Mouse (Mus musculus) bone marrow, adult 2 months (tissue): ENCODE data around the gene Pla2g3. TPM values are rescaled to one million over a fixed set of nuclear protein-coding genes. Genes with fewer than 3 reads are reported as not detected.

Source experiments
- H3K27ac ChIP-seq: fragments of 200-500 bp; 2 replicates; pipeline ENCODE4 v1.5.1; 2012; ENCODE audit warnings: low read depth, mild to moderate bottlenecking, control low read depth, inconsistent platforms, low read length; ENCODE audit not compliant: control insufficient read depth, poor library complexity, insufficient read depth
- H3K4me1 ChIP-seq: fragments of 200-500 bp; 2 replicates; pipeline ENCODE4 v1.6.1; 2011; ENCODE audit warnings: low read length; ENCODE audit not compliant: control insufficient read depth, insufficient read depth
- H3K4me3 ChIP-seq: fragments of 200-500 bp; replicated peaks from 2 replicates; pipeline ENCODE3; 2011; ENCODE audit warnings: mild to moderate bottlenecking, low read depth, low read length, control low read depth; ENCODE audit not compliant: control insufficient read depth
- CTCF ChIP-seq: fragments of 200-500 bp; IDR thresholded peaks from 2 replicates; pipeline ENCODE4 v1.5.1; 2011; ENCODE audit warnings: low read length, control low read depth; ENCODE audit not compliant: control insufficient read depth, insufficient read depth
- POLR2A ChIP-seq: fragments of 200-500 bp; IDR thresholded peaks from 2 replicates; pipeline ENCODE4 v1.6.1; 2011; ENCODE audit warnings: low read depth, mild to moderate bottlenecking, control low read depth, low read length, borderline replicate concordance; ENCODE audit not compliant: control insufficient read depth
- WGBS: fragments of 180-500 bp; shearing (Covaris S2); methylation state at CpG from one replicate; pipeline ENCODE4 v1.1.7; 2018; 5-methylcytosine and 5-hydroxymethylcytosine counted together
- polyA plus RNA-seq: library from polyadenylated mRNA; stranded (reverse); fragments of >200 nt; gene quantifications from 2 replicates; pipeline ENCODE4 v1.2.4, GENCODE M21; 2011; ENCODE audit warnings: low replicate concordance; ENCODE audit not compliant: missing spikeins, insufficient read depth, insufficient read length

Pla2g3 gene
- polyA plus RNA-seq, 1 experiment: not detected

GRCm38 (mm10) chr11:3520919-3521318 lies 32.8 kb downstream of the Pla2g3 start:
- Histone ChIP-seq H3K27ac (no peak overlapping the region), H3K4me1 (no peaks in the 10 kb centered on the region), H3K4me3 (no peak overlapping the region)
- WGBS: 90% methylated on average over 14 of the region's 14 CpGs
- TF ChIP-seq CTCF (no peak), POLR2A (0 out of 2 replicates have a peak, but pooled peaks have one; percentile 10)

DNA sequence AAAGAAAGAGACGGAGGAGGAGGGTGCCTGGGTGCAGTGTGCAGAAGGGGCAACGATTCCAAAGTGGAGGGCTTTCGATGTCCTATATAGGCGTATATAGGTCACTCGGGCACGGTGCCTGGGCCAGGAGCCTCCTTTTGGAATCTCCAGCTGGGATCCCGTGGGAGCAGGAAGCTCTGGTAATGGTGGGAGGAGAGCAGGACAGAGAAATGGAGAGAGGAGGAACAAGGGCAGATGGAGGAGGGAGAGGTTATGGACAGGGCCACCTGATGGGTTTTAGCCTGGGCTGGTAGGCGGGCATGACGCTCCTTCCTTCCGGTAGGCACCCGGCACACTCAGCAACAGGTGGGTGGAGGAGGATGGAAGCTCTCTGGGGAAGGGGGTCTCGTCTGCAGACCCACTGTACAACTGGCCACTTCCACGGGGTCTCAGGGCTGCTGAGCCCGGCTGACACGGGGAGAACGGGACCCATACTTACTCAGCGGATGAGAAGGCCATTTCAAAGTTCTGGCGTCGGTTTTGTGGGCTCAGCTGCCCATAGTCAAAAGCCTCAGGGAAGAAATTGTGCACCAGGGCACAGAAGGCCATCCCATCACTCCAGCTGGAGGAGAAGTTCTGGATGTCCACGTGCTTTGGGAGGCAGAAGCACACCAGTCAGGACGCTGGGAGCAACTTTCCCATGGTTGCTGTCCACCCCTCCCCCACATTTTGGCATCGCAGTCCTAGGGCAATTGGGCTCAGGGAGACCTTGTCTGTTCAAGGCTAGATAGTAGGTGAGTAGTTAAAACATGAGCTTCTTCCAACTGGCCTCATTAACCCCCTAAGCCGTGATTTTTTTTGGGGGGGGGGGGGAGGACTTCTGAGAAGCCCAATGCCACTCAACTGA lies 33.5 kb downstream of the Pla2g3 start:
- no peak overlapping the region for H3K4me3 ChIP-seq
- no peaks in the 10 kb centered on the region for H3K4me1 ChIP-seq
- 83% methylated on average over 23 of the region's 23 CpGs for WGBS
- no peak for TF ChIP-seq CTCF
- TF ChIP-seq POLR2A: no peak
- H3K27ac ChIP-seq: no peak overlapping the region

- TF ChIP-seq POLR2A: no peak
- no peak for TF ChIP-seq CTCF
- WGBS: 84% methylated on average over 17 of the region's 17 CpGs
- Histone ChIP-seq H3K4me3 (no peak overlapping the region), H3K4me1 (no peaks in the 10 kb centered on the region), H3K27ac (no peak overlapping the region)
These were observed 34.4 kb downstream of the Pla2g3 start for GRCm38 (mm10) chr11:3522285-3523000.

DNA sequence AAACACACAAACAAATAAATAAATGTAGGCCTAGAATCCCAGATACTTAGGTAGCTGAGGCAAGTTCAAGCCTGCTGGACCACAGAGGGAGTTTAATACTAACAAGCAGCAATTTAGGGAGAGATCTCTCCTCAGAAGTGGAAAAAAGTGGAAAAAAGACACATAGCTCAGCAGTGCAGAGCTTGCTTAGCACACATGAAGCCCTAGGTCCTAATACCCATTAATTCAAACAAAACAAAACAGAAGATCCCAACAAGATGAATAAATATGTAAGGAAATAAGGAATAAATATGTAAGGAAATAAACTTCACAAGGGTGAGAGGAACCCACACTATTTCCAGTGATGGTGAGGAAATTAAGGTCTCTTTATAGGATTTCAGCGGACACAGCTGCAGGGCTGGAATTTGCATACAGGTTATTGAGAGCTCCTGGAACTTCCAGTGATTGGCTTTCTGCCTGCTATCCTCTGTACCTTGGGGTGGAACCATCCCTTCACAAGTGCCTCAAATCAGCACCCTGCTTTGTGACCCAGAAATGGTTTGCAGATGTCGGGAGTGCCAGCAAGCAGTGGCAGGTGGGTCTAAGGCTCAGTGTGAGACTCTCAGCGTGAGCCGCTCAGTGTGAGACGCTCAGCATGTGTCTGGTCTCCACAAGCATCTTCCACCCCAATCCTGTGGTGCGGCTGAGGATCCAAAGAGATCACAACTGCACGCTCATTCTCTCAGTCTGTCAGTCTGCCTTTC lies 35.9 kb downstream of the Pla2g3 start:
- TF ChIP-seq POLR2A (no peak), CTCF (no peak)
- Histone ChIP-seq H3K27ac (no peak overlapping the region), H3K4me3 (no peak overlapping the region), H3K4me1 (no peaks in the 10 kb centered on the region)
- WGBS: 90% methylated on average over 7 of the region's 7 CpGs

DNA sequence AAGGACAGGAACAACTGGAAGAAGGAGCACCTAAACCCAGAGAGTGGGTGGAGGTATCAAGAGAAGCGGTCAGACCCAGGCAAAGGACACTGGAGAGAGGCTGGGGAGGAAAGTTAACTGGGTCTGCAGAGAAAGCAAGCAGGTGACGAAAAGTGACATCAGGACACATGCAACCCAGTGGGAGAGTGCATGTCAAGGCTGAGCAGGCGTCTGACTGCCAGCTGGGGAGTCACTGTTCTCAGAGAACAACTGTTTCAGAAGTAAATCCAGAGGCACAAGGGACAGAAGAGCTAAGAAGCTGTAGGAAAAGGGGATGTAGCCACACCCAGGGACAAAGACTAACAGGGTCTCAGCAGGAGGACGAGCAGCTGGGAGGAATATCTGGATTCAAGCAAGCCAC lies 37.5 kb downstream of the Pla2g3 start:
- no peaks in the 10 kb centered on the region for H3K4me1 ChIP-seq
- no peak for TF ChIP-seq CTCF
- TF ChIP-seq POLR2A: no peak
- H3K4me3 ChIP-seq: no peak overlapping the region
- no peak overlapping the region for H3K27ac ChIP-seq
- 80% methylated on average over 4 of the region's 4 CpGs for WGBS

DNA sequence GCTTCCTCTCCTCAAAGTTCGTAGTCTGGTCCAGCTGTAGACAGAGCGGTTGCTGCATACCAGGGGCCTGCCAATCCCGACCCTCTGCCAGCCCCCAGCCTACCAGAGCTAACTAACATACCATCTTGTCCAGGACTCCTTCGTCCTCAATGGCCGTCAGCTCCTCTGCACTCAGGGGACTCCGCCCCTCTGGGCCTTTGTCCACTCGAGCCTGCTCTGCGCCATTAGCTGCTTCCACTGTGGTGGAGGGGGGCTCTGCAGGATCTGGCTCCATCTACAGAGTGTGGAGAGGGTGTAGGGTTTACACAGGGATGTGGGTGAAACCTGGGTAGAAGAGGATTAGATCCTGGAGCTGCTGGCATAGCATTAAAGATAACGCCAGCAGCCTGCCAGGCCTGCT lies 38.1 kb downstream of the Pla2g3 start:
- Histone ChIP-seq H3K4me1 (no peaks in the 10 kb centered on the region), H3K4me3 (no peak overlapping the region), H3K27ac (no peak overlapping the region)
- no peak for TF ChIP-seq POLR2A
- TF ChIP-seq CTCF: no peak
- 87% methylated on average over 9 of the region's 9 CpGs for WGBS

GRCm38 (mm10) chr11:3526979-3527738 lies 39.1 kb downstream of the Pla2g3 start:
- WGBS: 87% methylated on average over 24 of the region's 24 CpGs
- Histone ChIP-seq H3K4me3 (no peak overlapping the region), H3K27ac (no peak overlapping the region), H3K4me1 (no peaks in the 10 kb centered on the region)
- TF ChIP-seq CTCF (no peak), POLR2A (no peak)
